Mouse (Mus musculus) kidney, adult 2 months (tissue): ENCODE results near the gene Trim46.
A peak's percentile ranks its signal among the peaks of the same experiment; 100 is the strongest.

Experiments
- CTCF ChIP-seq: fragments of 200-500 bp; conservative IDR thresholded peaks from 2 replicates; pipeline ENCODE4 v1.5.1; 2011; ENCODE audit warnings: low read depth, mild to moderate bottlenecking, control low read depth, low read length, moderate library complexity, mixed read lengths; ENCODE audit not compliant: insufficient read depth, insufficient read length
- POLR2A ChIP-seq: fragments of 200-500 bp; IDR thresholded peaks from one replicate; pipeline ENCODE4 v1.6.1; 2011; ENCODE audit warnings: low read depth, low read length, control low read depth

DNA sequence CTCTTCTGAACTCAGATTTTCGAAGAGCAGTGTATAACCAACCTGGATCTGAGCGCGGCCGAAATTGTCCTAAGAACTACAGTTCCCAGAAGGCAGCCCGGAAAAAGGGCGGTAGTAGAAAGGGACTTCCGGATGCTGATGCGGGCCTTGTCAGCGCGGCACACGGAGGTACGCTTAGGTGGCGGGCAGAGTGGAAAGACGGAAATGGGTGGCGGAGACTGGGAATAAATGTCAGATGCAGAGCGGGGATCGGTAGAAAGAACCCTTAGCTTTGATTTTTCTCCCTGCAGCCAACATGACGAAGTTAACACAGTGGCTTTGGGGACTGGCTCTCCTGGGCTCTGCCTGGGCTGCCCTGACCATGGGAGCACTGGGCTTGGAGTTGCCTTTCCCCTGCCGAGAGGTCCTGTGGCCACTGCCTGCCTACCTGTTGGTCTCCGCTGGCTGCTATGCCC lies 20.4 kb upstream of the Trim46 start:
- TF ChIP-seq CTCF = no peak
- peak; percentile 31 for TF ChIP-seq POLR2A
